Mouse (Mus musculus): ENCODE measurements around the gene Sytl3. TPM values are rescaled to one million over a fixed set of nuclear protein-coding genes. Genes with fewer than 3 reads are reported as not detected.

Gene Sytl3
- polyA plus RNA-seq, 1 experiment from 2014 or later, result 0.90 TPM

DNA sequence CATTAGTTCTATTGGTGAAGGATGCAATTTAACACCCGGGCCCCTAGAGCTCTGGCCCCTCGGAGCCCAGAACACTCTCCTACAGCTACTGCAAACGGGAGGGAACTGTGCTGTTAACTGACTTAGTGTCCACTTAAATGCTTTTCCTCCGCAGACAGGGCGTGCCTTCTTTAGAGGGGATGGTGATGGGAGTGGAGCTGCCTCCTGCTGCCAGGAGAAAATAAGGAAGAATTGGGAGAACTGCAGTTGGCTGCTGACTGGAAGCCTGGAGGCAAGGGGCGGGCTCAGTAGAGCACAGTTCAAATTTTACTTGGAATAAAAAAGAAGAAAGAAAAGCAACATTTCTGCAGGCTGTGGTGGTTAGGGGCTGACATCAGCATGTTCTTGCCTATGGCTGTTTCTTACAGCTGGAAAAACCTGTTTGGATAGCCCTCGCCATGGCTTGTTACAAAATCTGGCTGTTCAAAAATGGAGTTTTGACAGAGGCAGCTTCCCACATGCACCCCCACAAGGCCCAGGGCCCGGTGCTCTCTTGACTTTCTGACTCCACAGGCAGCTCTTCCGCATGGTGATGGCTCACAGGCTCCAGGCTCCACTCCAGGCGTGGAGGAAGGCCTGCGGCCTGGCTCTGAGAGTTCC, 92.4 kb downstream of the Sytl3 start:
- Histone ChIP-seq H3K36me3 (ENCODE audit: control insufficient read depth, insufficient read depth, low read length) (peaks cover 12% of the 10 kb centered on the region), H3K9me3 (ENCODE audit: control insufficient read depth, low read length) (no peaks in the 10 kb centered on the region), H3K4me1 (replicated peaks; ENCODE audit: control insufficient read depth, insufficient read depth, low read length) (peaks cover 7% of the 10 kb centered on the region), H3K9ac (ENCODE audit: low read length) (no peak overlapping the region), H3K4me3 (ENCODE audit: low read length) (no peak overlapping the region), H3K27me3 (ENCODE audit: control insufficient read depth, insufficient read depth, low read depth, low read length) (no peaks in the 10 kb centered on the region), H3K27ac (ENCODE audit: low read length) (0 out of 2 replicates have a peak overlapping the region, but pooled peaks have one; percentile 24), H3K4me2 (ENCODE audit: low read depth, low read length) (no peak overlapping the region)
- peak; percentile 48 for ATAC-seq (ENCODE audit: low read depth)
- 65% methylated on average over 11 of the region's 11 CpGs for whole genome bisulfite sequencing

DNA sequence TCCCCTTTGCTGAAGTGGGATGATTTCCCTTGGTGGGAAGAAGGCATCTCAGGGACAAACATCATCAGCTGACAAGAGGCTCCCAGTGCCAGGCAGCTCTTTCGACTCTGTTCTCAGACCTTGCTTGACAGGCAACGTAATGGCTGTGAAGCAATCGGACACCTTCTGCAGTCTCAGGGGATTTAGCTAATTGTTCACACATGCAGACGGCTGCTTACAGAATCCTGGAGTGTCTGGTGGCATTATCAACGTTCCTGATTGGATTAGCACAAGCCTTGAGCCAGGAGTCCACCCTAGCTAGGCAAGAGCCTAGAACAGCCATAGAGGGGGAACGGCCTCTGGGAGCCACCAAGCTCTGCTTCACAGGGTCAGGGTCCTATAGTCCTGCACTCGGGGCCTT, 93.5 kb downstream of the Sytl3 start:
- WGBS, result 66% methylated on average over 7 of the region's 7 CpGs
- H3K9me3 ChIP-seq (ENCODE audit: control insufficient read depth, low read length), result no peaks in the 10 kb centered on the region
- H3K36me3 ChIP-seq (ENCODE audit: control insufficient read depth, insufficient read depth, low read length), result peaks cover 12% of the 10 kb centered on the region
- H3K4me3 ChIP-seq (ENCODE audit: low read length), result no peak overlapping the region
- no peak overlapping the region for H3K27ac ChIP-seq (ENCODE audit: low read length)
- no peaks in the 10 kb centered on the region for H3K27me3 ChIP-seq (ENCODE audit: control insufficient read depth, insufficient read depth, low read depth, low read length)
- ATAC-seq (ENCODE audit: low read depth), result no peak
- H3K4me2 ChIP-seq (ENCODE audit: low read depth, low read length), result no peak overlapping the region
- peaks cover 7% of the 10 kb centered on the region for H3K4me1 ChIP-seq (replicated peaks; ENCODE audit: control insufficient read depth, insufficient read depth, low read length)
- H3K9ac ChIP-seq (ENCODE audit: low read length), result no peak overlapping the region

DNA sequence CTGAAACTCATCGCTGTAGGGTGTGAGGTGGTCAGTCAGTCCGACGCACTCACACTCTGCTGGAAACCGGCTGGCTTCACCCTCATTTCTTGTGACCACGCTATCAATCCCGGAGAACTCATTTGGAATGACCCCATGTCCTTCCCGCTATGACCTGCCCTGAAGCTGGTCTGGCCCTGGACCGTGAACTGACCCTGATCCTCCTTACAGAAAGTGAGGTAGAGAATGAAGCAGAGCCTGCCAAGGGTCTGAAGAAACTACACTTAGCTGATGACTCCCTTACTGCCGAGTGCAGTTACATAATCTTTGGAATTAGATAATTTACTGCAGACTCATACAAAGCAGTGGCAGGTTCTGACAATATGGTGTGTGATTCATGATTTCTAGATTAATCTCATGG, 96.3 kb downstream of the Sytl3 start:
- Histone ChIP-seq H3K27me3 (ENCODE audit: control insufficient read depth, insufficient read depth, low read depth, low read length) (no peaks in the 10 kb centered on the region), H3K36me3 (ENCODE audit: control insufficient read depth, insufficient read depth, low read length) (peaks cover 18% of the 10 kb centered on the region), H3K27ac (ENCODE audit: low read length) (no peak overlapping the region), H3K9me3 (ENCODE audit: control insufficient read depth, low read length) (no peaks in the 10 kb centered on the region), H3K4me3 (ENCODE audit: low read length) (no peak overlapping the region), H3K9ac (ENCODE audit: low read length) (no peak overlapping the region), H3K4me2 (ENCODE audit: low read depth, low read length) (no peak overlapping the region), H3K4me1 (replicated peaks; ENCODE audit: control insufficient read depth, insufficient read depth, low read length) (peaks cover 5% of the 10 kb centered on the region; the same call in 1 of the 2 replicates)
- 81% methylated on average over 9 of the region's 9 CpGs for WGBS
- no peak for ATAC-seq (ENCODE audit: low read depth)

DNA sequence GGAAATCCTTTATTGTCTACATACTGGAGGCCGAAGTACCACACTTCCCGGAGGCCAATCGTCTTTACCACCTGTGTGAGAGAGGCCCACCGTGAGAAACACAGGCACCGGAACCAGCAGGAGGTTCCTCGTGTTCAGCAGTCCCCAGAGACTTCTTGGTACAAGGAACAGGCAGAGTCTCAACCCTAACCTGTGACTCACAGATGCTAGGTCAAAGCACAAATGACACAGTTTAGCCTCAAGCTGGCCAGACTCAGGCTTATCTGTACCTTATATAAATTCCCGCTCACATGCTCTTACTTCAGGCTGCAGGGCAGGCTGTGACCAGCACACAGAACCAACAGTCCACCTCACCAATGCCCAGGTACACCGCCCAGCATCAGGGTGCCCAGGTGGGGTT, 97.0 kb downstream of the Sytl3 start:
- Histone ChIP-seq H3K9ac (ENCODE audit: low read length) (no peak overlapping the region), H3K4me1 (replicated peaks; ENCODE audit: control insufficient read depth, insufficient read depth, low read length) (peaks cover 5% of the 10 kb centered on the region; the same call in 1 of the 2 replicates), H3K9me3 (ENCODE audit: control insufficient read depth, low read length) (no peaks in the 10 kb centered on the region), H3K27ac (ENCODE audit: low read length) (no peak overlapping the region), H3K4me3 (ENCODE audit: low read length) (no peak overlapping the region), H3K27me3 (ENCODE audit: control insufficient read depth, insufficient read depth, low read depth, low read length) (no peaks in the 10 kb centered on the region), H3K4me2 (ENCODE audit: low read depth, low read length) (no peak overlapping the region), H3K36me3 (ENCODE audit: control insufficient read depth, insufficient read depth, low read length) (peaks cover 13% of the 10 kb centered on the region)
- 77% methylated on average over 8 of the region's 8 CpGs for WGBS
- no peak for ATAC-seq (ENCODE audit: low read depth)

DNA sequence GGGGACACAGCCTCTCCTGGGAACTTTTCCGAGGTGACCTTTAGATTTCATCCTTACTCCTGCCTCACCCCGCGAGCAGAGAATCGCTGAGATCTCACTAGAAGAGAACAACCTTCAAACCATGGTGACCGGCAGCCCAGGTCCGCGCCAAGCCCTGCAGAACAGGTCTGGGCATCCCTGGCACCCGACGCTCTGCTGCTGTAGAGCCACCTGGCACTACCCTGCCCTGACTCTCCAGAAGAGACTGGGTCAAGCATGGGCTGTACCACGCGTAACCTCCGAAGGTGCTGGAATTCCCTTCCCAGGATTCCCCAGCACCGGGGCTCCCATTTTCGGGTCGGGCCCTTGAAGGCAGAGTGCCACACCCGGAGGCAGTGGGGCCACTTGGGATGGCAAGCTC, 99.0 kb downstream of the Sytl3 start:
- WGBS, result 92% methylated on average over 16 of the region's 16 CpGs
- Histone ChIP-seq H3K9me3 (ENCODE audit: control insufficient read depth, low read length) (no peaks in the 10 kb centered on the region), H3K36me3 (ENCODE audit: control insufficient read depth, insufficient read depth, low read length) (peaks cover 11% of the 10 kb centered on the region), H3K4me1 (replicated peaks; ENCODE audit: control insufficient read depth, insufficient read depth, low read length) (no peaks in the 10 kb centered on the region), H3K27me3 (ENCODE audit: control insufficient read depth, insufficient read depth, low read depth, low read length) (no peaks in the 10 kb centered on the region), H3K4me2 (ENCODE audit: low read depth, low read length) (no peak overlapping the region), H3K4me3 (ENCODE audit: low read length) (no peak overlapping the region), H3K9ac (ENCODE audit: low read length) (no peak overlapping the region), H3K27ac (ENCODE audit: low read length) (no peak overlapping the region)
- no peak for ATAC-seq (ENCODE audit: low read depth)

DNA sequence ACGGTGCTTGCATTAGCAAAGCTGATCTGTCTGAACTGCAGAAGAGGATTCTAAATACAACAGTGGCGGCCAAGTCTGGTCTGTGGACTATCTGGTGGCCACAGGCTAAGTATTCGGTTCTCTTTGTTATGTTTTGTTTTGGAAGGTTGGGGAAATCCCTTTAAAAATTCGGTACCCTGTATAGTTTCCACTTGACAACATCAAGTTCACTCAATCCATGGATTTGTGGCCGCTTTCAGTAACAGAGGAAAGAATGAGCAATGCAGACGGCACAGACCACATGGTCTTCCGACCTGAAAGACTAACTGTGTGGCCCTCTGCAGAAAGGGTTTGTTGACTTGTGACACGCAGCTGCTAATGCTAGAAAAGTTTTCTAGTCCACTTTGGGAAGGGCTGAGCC, 100.0 kb downstream of the Sytl3 start:
- 79% methylated on average over 8 of the region's 8 CpGs for WGBS
- peaks cover 9% of the 10 kb centered on the region for H3K36me3 ChIP-seq (ENCODE audit: control insufficient read depth, insufficient read depth, low read length)
- ATAC-seq (ENCODE audit: low read depth), result no peak
- no peak overlapping the region for H3K9ac ChIP-seq (ENCODE audit: low read length)
- H3K27me3 ChIP-seq (ENCODE audit: control insufficient read depth, insufficient read depth, low read depth, low read length), result no peaks in the 10 kb centered on the region
- no peak overlapping the region for H3K4me3 ChIP-seq (ENCODE audit: low read length)
- no peak overlapping the region for H3K4me2 ChIP-seq (ENCODE audit: low read depth, low read length)
- H3K4me1 ChIP-seq (replicated peaks; ENCODE audit: control insufficient read depth, insufficient read depth, low read length), result no peaks in the 10 kb centered on the region
- no peak overlapping the region for H3K27ac ChIP-seq (ENCODE audit: low read length)
- H3K9me3 ChIP-seq (ENCODE audit: control insufficient read depth, low read length), result no peaks in the 10 kb centered on the region

DNA sequence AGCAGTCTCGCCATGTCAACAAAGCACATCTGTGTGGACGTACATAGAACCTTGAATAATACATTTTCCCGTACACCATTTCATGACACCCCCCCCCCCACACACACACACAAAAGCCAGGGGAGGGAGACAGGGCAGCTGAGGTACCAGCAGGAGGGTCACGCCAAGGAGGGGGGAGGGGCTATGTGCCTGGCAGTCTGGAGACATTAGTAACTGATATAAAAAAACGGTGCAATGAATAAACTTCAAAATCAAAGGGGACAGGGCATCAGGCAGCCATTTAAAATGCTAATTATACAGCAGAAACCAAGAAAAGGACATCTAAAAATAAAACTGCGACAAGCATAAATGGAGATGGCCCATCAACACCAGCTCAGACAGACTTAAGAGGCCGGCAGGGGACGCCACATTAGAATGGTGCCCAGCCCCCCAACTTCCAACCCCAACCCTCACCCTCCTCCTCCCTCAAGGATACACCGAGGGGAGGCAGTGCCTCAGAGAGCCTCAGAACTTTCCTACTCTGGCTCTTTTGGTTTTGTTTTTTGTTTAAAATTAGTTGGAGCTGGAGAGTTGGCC, 100.9 kb downstream of the Sytl3 start:
- no peak overlapping the region for H3K27ac ChIP-seq (ENCODE audit: low read length)
- H3K4me2 ChIP-seq (ENCODE audit: low read depth, low read length), result no peak overlapping the region
- no peak for ATAC-seq (ENCODE audit: low read depth)
- H3K4me1 ChIP-seq (replicated peaks; ENCODE audit: control insufficient read depth, insufficient read depth, low read length), result no peaks in the 10 kb centered on the region
- H3K4me3 ChIP-seq (ENCODE audit: low read length), result no peak overlapping the region
- H3K9ac ChIP-seq (ENCODE audit: low read length), result no peak overlapping the region
- 52% methylated on average over 9 of the region's 9 CpGs for WGBS
- no peaks in the 10 kb centered on the region for H3K27me3 ChIP-seq (ENCODE audit: control insufficient read depth, insufficient read depth, low read depth, low read length)
- no peaks in the 10 kb centered on the region for H3K9me3 ChIP-seq (ENCODE audit: control insufficient read depth, low read length)
- peaks cover 8% of the 10 kb centered on the region for H3K36me3 ChIP-seq (ENCODE audit: control insufficient read depth, insufficient read depth, low read length)

DNA sequence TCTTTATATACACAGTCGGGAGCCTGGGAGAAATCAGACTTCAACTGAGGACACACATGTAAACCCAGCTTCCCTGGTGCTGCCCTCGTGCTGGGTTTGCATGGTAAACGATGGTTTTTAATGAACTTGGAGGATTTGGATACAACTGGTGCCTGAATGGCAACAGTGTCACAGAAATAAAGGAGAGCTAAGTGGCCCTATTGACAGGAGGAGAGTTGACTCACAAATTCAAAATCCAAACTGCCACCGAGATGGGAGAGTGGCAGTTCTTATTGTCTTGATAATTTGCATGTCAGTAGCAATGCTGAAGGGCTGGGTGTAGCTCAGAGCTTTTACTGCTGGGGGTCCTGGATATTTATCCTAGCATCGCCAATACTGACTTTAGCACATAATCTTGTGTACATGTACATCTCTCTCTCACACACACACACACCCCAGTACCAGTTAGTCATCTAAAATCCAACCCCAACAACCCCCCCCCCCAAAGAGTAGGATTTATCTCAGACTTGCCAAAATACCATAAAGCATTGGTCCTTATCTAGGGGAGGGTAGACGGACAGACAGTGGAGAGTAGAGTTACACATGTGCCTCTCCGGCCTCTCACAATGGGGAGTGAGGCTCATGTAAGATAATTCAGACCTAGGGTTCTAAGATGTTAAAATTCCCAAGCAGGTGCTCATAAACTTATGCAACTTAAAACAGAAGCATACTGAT, 104.8 kb downstream of the Sytl3 start:
- H3K4me1 ChIP-seq (replicated peaks; ENCODE audit: control insufficient read depth, insufficient read depth, low read length), result peaks cover 17% of the 10 kb centered on the region
- no peak overlapping the region for H3K9ac ChIP-seq (ENCODE audit: low read length)
- no peak overlapping the region for H3K4me3 ChIP-seq (ENCODE audit: low read length)
- no peaks in the 10 kb centered on the region for H3K27me3 ChIP-seq (ENCODE audit: control insufficient read depth, insufficient read depth, low read depth, low read length)
- 0 out of 2 replicates have a peak, but pooled peaks cover under 1% of the 10 kb centered on the region for H3K36me3 ChIP-seq (ENCODE audit: control insufficient read depth, insufficient read depth, low read length)
- no peaks in the 10 kb centered on the region for H3K9me3 ChIP-seq (ENCODE audit: control insufficient read depth, low read length)
- no peak overlapping the region for H3K27ac ChIP-seq (ENCODE audit: low read length)
- 62% methylated on average over 7 of the region's 7 CpGs for WGBS
- no peak for ATAC-seq (ENCODE audit: low read depth)
- no peak overlapping the region for H3K4me2 ChIP-seq (ENCODE audit: low read depth, low read length)

DNA sequence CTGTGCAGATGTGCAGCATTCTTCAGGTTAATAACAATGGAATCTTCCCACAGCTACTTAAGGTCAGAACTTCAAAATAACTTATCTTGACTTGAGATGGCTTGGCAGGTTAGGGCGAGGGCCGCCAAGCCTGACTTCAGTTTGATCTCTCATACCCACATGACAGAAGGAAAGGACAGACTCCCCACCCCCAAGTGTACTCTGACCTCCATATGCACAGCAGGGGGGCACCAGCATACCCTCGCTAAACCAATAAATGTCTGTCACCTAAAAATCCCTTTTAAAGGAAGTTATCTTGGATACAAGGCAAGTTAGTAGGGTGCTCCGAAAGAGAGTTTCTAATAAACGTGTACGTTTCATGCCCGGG, 105.3 kb downstream of the Sytl3 start:
- no peak overlapping the region for H3K4me2 ChIP-seq (ENCODE audit: low read depth, low read length)
- H3K9me3 ChIP-seq (ENCODE audit: control insufficient read depth, low read length), result no peaks in the 10 kb centered on the region
- peaks cover 17% of the 10 kb centered on the region for H3K4me1 ChIP-seq (replicated peaks; ENCODE audit: control insufficient read depth, insufficient read depth, low read length)
- no peak overlapping the region for H3K27ac ChIP-seq (ENCODE audit: low read length)
- no peak overlapping the region for H3K9ac ChIP-seq (ENCODE audit: low read length)
- H3K36me3 ChIP-seq (ENCODE audit: control insufficient read depth, insufficient read depth, low read length), result no peaks in the 10 kb centered on the region
- WGBS, result 70% methylated on average over 7 of the region's 7 CpGs
- H3K27me3 ChIP-seq (ENCODE audit: control insufficient read depth, insufficient read depth, low read depth, low read length), result no peaks in the 10 kb centered on the region
- no peak overlapping the region for H3K4me3 ChIP-seq (ENCODE audit: low read length)
- ATAC-seq (ENCODE audit: low read depth), result no peak

All from lung, embryonic 16.5 days (tissue).